Mouse (Mus musculus) forebrain, postnatal 0 days (tissue): ENCODE data around the gene Ntng1. TPM values are rescaled to one million over a fixed set of nuclear protein-coding genes. Genes with fewer than 3 reads are reported as not detected.
A peak's percentile ranks its signal among the peaks of the same experiment; 100 is the strongest.

Experiments used
- ATAC-seq: fragments of 200-750 bp; cut with Nextera tagmentation; 2 replicates; pipeline ENCODE4 v1.8.0; 2017; ENCODE audit warnings: mild to moderate bottlenecking, moderate library complexity
- DNase-seq: peaks from one replicate; pipeline ENCODE4 v3.0.0-alpha.2; 2015
- H3K27ac ChIP-seq: fragments of 300-500 bp; sonication (generic); 2 replicates; pipeline ENCODE4 v1.5.1; 2014; ENCODE audit warnings: low read depth, mild to moderate bottlenecking, antibody characterized with exemption, low read length, moderate library complexity, mixed read lengths
- H3K27me3 ChIP-seq: fragments of 300-500 bp; sonication (generic); 2 replicates; pipeline ENCODE4 v1.6.1; 2014; ENCODE audit warnings: mild to moderate bottlenecking, low read length, mixed read lengths; ENCODE audit not compliant: insufficient read depth
- H3K36me3 ChIP-seq: fragments of 300-500 bp; sonication (generic); 2 replicates; pipeline ENCODE4 v1.6.1; 2014; ENCODE audit warnings: mild to moderate bottlenecking, moderate library complexity; ENCODE audit not compliant: insufficient read depth
- H3K4me1 ChIP-seq: fragments of 300-500 bp; sonication (generic); 2 replicates; pipeline ENCODE4 v1.6.1; 2014; ENCODE audit warnings: antibody characterized with exemption; ENCODE audit not compliant: insufficient read depth
- H3K4me2 ChIP-seq: fragments of 300-500 bp; sonication (generic); 2 replicates; pipeline ENCODE4 v1.6.1; 2014; ENCODE audit warnings: low read depth, mild to moderate bottlenecking, moderate library complexity
- H3K4me3 ChIP-seq: fragments of 300-500 bp; sonication (generic); 2 replicates; pipeline ENCODE4 v1.5.1; 2014; ENCODE audit warnings: low read depth, low read length, mixed read lengths
- H3K9ac ChIP-seq: fragments of 300-500 bp; sonication (generic); 2 replicates; pipeline ENCODE4 v1.6.1; 2014; ENCODE audit warnings: mild to moderate bottlenecking
- H3K9me3 ChIP-seq: fragments of 300-500 bp; sonication (generic); 2 replicates; pipeline ENCODE4 v1.6.1; 2016; ENCODE audit warnings: low read length
- CTCF ChIP-seq: sonication (generic); IDR thresholded peaks from 2 replicates; pipeline ENCODE4 v1.5.1; 2016; ENCODE audit warnings: antibody characterized with exemption, control low read depth, low read depth
- WGBS: fragments of 180-500 bp; shearing (Covaris S2); extraction: QIAGEN DNeasy Blood & Tissue Kit; methylation state at CpG from one replicate; pipeline ENCODE4 v1.1.7; 2014; 5-methylcytosine and 5-hydroxymethylcytosine counted together
- polyA plus RNA-seq: library from polyadenylated mRNA; unstranded; fragments of >200 nt; fragmentation: Nextera tagmentation; extraction: Ambion mirVana; gene quantifications from 2 replicates; pipeline ENCODE4 v1.2.1, GENCODE M21; 2015
- total RNA-seq: library from RNA; depleted of rRNA; stranded (reverse); fragments of >200 nt; gene quantifications from 2 replicates; pipeline ENCODE4 v1.2.3, GENCODE M21; 2014

The Ntng1 gene
- total and polyA plus RNA-seq, 2 experiments from 2014 or later = 32.9 to 34.5 TPM

DNA sequence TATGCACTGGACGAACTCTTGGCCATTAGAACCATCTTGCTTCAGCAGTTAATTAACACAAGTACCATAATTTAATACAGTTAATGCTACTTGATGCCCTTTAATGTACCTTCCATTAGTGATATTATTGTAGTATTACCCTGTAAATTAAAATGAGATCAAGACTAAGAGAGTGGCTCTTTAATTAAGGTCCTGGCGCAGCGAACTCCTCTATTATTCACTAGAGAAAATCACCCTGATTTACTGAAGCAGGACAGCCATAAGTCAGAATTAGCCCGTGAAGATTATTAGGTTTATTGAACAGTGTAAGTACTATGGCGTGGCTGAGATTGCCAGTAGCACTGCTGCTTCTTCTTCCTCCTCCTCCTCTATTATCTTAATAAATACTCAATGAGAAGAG is 212.8 kb downstream of the Ntng1 start:
- H3K4me3 ChIP-seq = no peak overlapping the region
- 54% methylated on average over 5 of the region's 5 CpGs for WGBS
- no peak for DNase-seq
- no peak overlapping the region for H3K27ac ChIP-seq
- no peaks in the 10 kb centered on the region for H3K27me3 ChIP-seq
- TF ChIP-seq CTCF = no peak
- no peak overlapping the region for H3K4me2 ChIP-seq
- H3K36me3 ChIP-seq = no peaks in the 10 kb centered on the region
- H3K9ac ChIP-seq = no peak overlapping the region
- no peaks in the 10 kb centered on the region for H3K9me3 ChIP-seq
- H3K4me1 ChIP-seq = no peaks in the 10 kb centered on the region
- ATAC-seq = no peak

DNA sequence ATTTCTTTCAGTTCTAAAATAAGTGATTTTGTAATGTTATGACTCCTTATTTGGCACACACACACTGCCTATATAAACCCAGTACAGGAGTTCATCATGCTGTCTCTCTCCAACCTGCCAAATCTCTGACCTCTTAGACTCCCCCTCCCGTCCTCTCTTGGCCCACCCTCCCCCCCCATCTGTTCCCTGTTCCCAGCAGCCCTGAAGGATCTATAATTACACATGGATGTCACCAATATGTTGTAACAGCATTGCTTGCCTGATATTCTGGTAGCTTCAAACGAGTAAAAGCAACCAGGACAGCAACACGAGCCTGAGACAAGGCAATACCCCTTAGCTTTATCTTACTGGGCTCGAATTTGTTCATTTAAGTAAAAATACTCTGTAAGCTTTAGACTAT is 220.0 kb downstream of the Ntng1 start:
- Histone ChIP-seq H3K9me3 (no peaks in the 10 kb centered on the region), H3K9ac (no peak overlapping the region), H3K4me1 (no peaks in the 10 kb centered on the region), H3K27ac (no peak overlapping the region), H3K27me3 (no peaks in the 10 kb centered on the region), H3K36me3 (no peaks in the 10 kb centered on the region), H3K4me3 (no peak overlapping the region), H3K4me2 (no peak overlapping the region)
- WGBS = 60% methylated on average over 4 of the region's 4 CpGs
- TF ChIP-seq CTCF = no peak
- DNase-seq = no peak
- ATAC-seq = no peak

DNA sequence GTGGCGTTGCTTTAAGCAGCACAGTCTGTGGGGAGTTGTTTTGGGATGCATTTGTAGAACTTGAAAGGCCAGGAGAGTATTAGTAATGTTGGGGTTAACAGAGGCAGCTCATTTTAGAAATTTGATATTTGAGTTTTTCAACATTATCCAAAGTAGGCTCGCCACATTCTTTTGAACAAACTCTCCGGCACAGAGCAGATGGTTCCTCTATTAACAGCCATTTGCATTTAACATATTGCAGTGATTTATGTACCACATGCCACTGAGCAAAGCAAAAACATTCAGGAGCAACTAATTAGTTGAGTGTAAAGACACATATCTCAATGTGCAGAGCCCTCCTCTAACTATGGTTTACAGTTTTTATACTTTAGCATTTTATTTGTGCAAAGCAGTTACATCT is 224.8 kb downstream of the Ntng1 start:
- H3K4me1 ChIP-seq = peaks cover 8% of the 10 kb centered on the region
- H3K9me3 ChIP-seq = no peaks in the 10 kb centered on the region
- H3K27me3 ChIP-seq = no peaks in the 10 kb centered on the region
- ATAC-seq (peak; percentile 50; the same call in 1 of the 2 replicates), DNase-seq (peak; percentile 36)
- H3K4me3 ChIP-seq = no peak overlapping the region
- no peaks in the 10 kb centered on the region for H3K36me3 ChIP-seq
- TF ChIP-seq CTCF = no peak
- H3K4me2 ChIP-seq = no peak overlapping the region
- H3K9ac ChIP-seq = no peak overlapping the region
- no peak overlapping the region for H3K27ac ChIP-seq
- WGBS = 42% methylated on average over 3 of the region's 3 CpGs

DNA sequence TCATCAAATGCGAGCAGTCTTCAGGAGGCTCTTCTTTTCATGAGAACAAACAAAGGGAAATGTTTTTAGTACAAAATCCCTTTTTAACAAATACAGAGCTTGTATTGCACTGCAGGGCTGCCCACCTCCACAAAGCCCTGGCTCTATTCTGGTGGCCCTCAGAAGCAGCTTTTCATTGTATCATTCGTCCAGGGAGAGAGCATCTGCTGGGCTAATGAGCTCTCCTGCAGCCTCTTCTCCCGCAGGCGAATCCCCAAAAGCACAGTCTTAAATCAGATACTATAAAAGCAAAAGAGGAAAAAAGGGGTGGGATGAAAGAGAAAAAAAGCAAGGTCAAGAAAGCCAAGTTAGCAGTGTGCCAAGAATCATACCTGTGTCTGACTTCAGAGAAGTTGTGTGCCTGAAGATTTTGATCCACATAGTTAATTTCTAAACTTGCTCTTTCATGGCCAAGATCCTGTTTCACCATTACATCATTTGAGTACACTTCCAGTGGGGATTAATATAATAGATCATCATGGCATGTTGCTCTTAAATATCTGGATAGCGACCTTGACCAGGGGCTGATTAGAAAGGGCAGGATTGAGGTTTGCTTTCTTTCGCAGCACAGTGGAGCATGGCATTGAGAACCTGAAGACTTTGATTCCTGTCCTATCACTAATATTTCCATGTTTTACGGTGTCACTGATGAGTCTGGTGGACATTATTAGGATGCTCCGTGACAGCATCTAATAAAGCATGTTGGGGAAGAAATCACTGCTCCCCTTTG is 225.7 kb downstream of the Ntng1 start:
- Histone ChIP-seq H3K4me2 (no peak overlapping the region), H3K9me3 (no peaks in the 10 kb centered on the region), H3K27me3 (no peaks in the 10 kb centered on the region), H3K4me1 (peaks cover 8% of the 10 kb centered on the region), H3K27ac (no peak overlapping the region), H3K36me3 (no peaks in the 10 kb centered on the region), H3K4me3 (no peak overlapping the region), H3K9ac (no peak overlapping the region)
- ATAC-seq (peak; percentile 20; the same call in 1 of the 2 replicates), DNase-seq (peak; percentile 14)
- WGBS = 49% methylated on average over 8 of the region's 8 CpGs
- no peak for TF ChIP-seq CTCF

DNA sequence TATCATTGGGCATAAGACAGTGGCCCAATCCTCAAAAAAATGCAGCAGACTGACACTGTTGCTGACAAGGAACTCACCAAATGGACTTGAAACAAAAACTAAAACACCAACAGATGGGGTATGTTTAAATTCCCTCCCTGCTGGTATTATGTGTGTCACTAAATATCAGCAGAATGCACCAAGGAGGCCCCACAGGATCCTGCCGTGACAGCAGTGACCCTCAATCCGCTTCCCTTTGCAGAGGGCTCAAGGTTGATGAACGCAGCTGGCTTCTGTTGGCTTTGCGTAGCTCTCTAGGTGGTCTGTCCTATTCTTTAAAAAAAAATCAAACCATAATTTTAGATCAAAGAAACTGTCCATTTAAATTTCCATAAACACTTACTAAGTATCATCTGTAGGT is 226.7 kb downstream of the Ntng1 start:
- Histone ChIP-seq H3K4me1 (peaks cover 8% of the 10 kb centered on the region), H3K36me3 (no peaks in the 10 kb centered on the region), H3K9me3 (no peaks in the 10 kb centered on the region), H3K9ac (no peak overlapping the region), H3K4me3 (no peak overlapping the region), H3K27me3 (no peaks in the 10 kb centered on the region), H3K4me2 (no peak overlapping the region), H3K27ac (no peak overlapping the region)
- 48% methylated on average over 4 of the region's 4 CpGs for WGBS
- ATAC-seq = no peak
- no peak for DNase-seq
- no peak for TF ChIP-seq CTCF

DNA sequence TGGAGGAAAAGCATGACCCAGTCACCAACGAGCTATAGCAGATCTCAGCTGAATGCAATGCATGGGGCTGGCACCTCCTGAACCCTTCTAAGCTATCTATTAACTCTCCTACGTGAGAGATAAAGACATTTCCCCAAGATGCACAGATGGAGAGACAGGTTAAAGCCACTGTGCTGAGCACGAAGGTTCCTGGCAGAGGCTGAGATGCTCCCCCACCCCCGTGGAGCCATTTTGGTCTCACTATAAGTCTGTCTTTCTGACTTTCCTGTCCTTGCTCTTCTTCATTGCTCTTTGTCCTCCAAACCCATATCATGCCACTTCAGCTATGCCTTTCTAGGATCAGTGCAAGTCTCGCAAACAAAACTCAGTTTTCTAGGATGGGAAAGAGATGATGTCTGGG is 229.6 kb downstream of the Ntng1 start:
- no peak for ATAC-seq
- WGBS = 86% methylated on average over 5 of the region's 5 CpGs

DNA sequence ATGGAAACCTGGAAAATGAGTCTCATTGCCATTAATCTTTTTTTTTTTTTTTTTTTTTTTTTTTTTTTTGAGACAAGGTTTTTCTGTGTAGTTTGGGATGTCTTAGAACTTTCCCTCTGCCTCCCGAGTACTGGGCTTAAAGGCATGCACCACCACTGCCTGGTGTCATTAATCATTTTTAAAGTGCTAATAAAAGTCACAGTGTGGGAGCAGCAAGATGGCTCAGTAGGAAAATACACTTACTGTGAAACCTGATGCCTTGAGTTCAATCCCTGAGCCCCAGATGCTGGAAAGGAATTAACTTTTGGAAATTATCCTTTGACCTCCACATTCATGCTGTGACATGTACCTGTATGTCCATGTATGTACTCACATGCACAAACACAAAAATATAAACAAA is 253.2 kb downstream of the Ntng1 start:
- Histone ChIP-seq H3K4me2 (no peak overlapping the region), H3K27ac (no peak overlapping the region), H3K4me3 (no peak overlapping the region), H3K9me3 (no peaks in the 10 kb centered on the region), H3K27me3 (no peaks in the 10 kb centered on the region), H3K9ac (no peak overlapping the region), H3K4me1 (no peaks in the 10 kb centered on the region), H3K36me3 (no peaks in the 10 kb centered on the region)
- DNase-seq = no peak
- no peak for ATAC-seq
- TF ChIP-seq CTCF = no peak
- WGBS = 83% methylated on average over 1 of the region's 1 CpGs

More for the DNA sequence above, 229.6 kb downstream of the Ntng1 start:
- no peak overlapping the region for H3K27ac ChIP-seq
- no peak overlapping the region for H3K4me3 ChIP-seq
- no peak for TF ChIP-seq CTCF
- H3K27me3 ChIP-seq = no peaks in the 10 kb centered on the region
- no peaks in the 10 kb centered on the region for H3K36me3 ChIP-seq
- peaks cover 8% of the 10 kb centered on the region for H3K4me1 ChIP-seq
- no peak overlapping the region for H3K4me2 ChIP-seq
- DNase-seq = no peak
- H3K9ac ChIP-seq = no peak overlapping the region
- no peaks in the 10 kb centered on the region for H3K9me3 ChIP-seq
